Mouse (Mus musculus) kidney, postnatal 0 days (tissue): ENCODE measurements at regions not wholly inside any gene's neighbourhood (a gene's known extent, or its start where the extent isn't known, plus 50 kb on each side); places are given as distances from the start of the nearest gene placed in this dataset.

Experiments used
- ATAC-seq: fragments of 200-750 bp; cut with Nextera tagmentation; replicated peaks from 2 replicates; pipeline ENCODE4 v1.8.0; 2017; ENCODE audit warnings: low read depth, moderate number of reproducible peaks, moderate TSS enrichment, moderate library complexity; ENCODE audit not compliant: low FRiP score
- DNase-seq: peaks from one replicate; pipeline ENCODE4 v3.0.0-alpha.2; 2016; ENCODE audit warnings: low spot score
- H3K27ac ChIP-seq: fragments of 300-500 bp; sonication (generic); 2 replicates; pipeline ENCODE4 v1.5.1; 2014; ENCODE audit warnings: mild to moderate bottlenecking
- H3K27me3 ChIP-seq: fragments of 300-500 bp; sonication (generic); 2 replicates; pipeline ENCODE4 v1.6.1; 2014; ENCODE audit warnings: low read length, mixed read lengths; ENCODE audit not compliant: insufficient read depth
- H3K36me3 ChIP-seq: fragments of 300-500 bp; sonication (generic); 2 replicates; pipeline ENCODE4 v1.6.1; 2014; ENCODE audit warnings: low read length, mixed read lengths; ENCODE audit not compliant: insufficient read depth
- H3K4me1 ChIP-seq: fragments of 300-500 bp; sonication (generic); replicated peaks from 2 replicates; pipeline ENCODE4 v1.6.1; 2014; ENCODE audit warnings: antibody characterized with exemption, low read length, mixed read lengths; ENCODE audit not compliant: insufficient read depth
- H3K4me2 ChIP-seq: fragments of 300-500 bp; sonication (generic); 2 replicates; pipeline ENCODE4 v1.6.1; 2014; ENCODE audit warnings: mild to moderate bottlenecking, low read length, moderate library complexity, mixed read lengths
- H3K4me3 ChIP-seq: fragments of 300-500 bp; sonication (generic); replicated peaks from 2 replicates; pipeline ENCODE4 v1.5.1; 2014; ENCODE audit warnings: low read depth, low read length
- H3K9ac ChIP-seq: fragments of 300-500 bp; sonication (generic); 2 replicates; pipeline ENCODE4 v1.6.1; 2014; ENCODE audit warnings: low read depth, low read length
- H3K9me3 ChIP-seq: fragments of 300-500 bp; sonication (generic); replicated peaks from 2 replicates; pipeline ENCODE4 v1.6.1; 2016; ENCODE audit warnings: low read length, inconsistent platforms, mixed read lengths
- CTCF ChIP-seq: IDR thresholded peaks from 2 replicates; pipeline ENCODE4 v1.5.1; 2016; ENCODE audit warnings: antibody characterized with exemption, low read depth, mild to moderate bottlenecking, moderate library complexity
- WGBS: fragments of 180-500 bp; shearing (Covaris S2); extraction: QIAGEN DNeasy Blood & Tissue Kit; methylation state at CpG from one replicate; pipeline ENCODE4 v1.1.7; 2014; 5-methylcytosine and 5-hydroxymethylcytosine counted together

DNA sequence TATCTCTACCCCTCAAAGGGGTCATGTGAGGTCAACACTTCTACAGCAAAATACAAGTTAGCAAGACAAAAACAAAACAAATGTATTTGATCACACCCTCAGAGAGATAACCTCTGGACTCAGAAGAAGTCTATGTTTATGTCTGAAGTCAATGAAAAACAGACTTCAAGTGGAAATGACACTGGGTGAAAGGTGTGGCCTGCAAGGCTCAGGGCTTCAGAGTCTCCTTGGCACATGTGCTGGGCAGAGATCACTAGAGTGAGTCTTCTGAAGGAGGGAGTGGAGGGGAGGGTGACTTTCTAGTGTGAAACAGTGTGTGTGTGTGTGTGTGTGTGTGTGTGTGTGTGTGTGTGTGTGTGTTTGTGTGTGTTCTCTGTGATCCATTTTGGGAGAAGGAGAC lies 68.2 kb downstream of the Il12a start:
- ATAC-seq (0 out of 2 replicates have a peak, but pooled peaks have one; percentile 50), DNase-seq (no peak)
- Histone ChIP-seq H3K9me3 (no peaks in the 10 kb centered on the region), H3K36me3 (no peaks in the 10 kb centered on the region), H3K4me3 (no peak overlapping the region), H3K4me1 (peaks cover 16% of the 10 kb centered on the region), H3K27ac (no peak overlapping the region), H3K9ac (no peak overlapping the region), H3K27me3 (no peaks in the 10 kb centered on the region), H3K4me2 (no peak overlapping the region)
- TF ChIP-seq CTCF: no peak

- Histone ChIP-seq H3K4me3 (no peak overlapping the region), H3K27me3 (no peaks in the 10 kb centered on the region), H3K4me2 (no peak overlapping the region), H3K9me3 (no peaks in the 10 kb centered on the region), H3K36me3 (no peaks in the 10 kb centered on the region), H3K27ac (no peak overlapping the region), H3K9ac (no peak overlapping the region), H3K4me1 (peaks cover 16% of the 10 kb centered on the region)
- peak; percentile 81 for DNase-seq
- no peak for TF ChIP-seq CTCF
- WGBS: 24% methylated on average over 8 of the region's 8 CpGs
- ATAC-seq: no peak
Observed at GRCm38 (mm10) chr3:68759375-68759774, 68.9 kb downstream of the Il12a start.

DNA sequence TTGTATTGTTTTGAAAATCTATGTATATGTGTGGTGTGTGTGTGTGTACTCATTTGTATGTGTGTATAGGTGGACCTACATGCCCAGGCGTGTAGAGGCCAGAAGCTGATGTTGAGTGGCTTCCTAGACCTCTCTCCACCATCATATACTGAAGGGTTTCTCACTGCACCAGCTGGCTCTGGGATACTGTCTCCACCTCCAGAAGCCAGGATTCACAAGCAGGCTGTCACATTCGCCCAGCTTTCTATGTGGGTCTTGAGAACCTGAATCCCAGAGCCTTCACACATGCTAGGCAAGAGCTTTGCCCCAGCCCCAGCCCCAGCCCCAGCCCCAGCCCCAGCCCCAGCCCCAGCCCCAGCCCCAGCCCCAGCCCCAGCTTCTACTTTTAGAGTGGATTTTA lies 70.4 kb downstream of the Il12a start:
- Histone ChIP-seq H3K27me3 (no peaks in the 10 kb centered on the region), H3K4me1 (peaks cover 21% of the 10 kb centered on the region), H3K36me3 (no peaks in the 10 kb centered on the region), H3K27ac (peak overlapping the region; percentile 54; the same call in 1 of the 2 replicates), H3K4me2 (no peak overlapping the region), H3K9me3 (no peaks in the 10 kb centered on the region), H3K9ac (no peak overlapping the region), H3K4me3 (no peak overlapping the region)
- no peak for TF ChIP-seq CTCF
- WGBS: 63% methylated on average over 2 of the region's 2 CpGs
- ATAC-seq: no peak
- DNase-seq: no peak

- Histone ChIP-seq H3K27me3 (no peaks in the 10 kb centered on the region), H3K4me2 (peak overlapping the region; percentile 25), H3K4me3 (no peak overlapping the region), H3K36me3 (no peaks in the 10 kb centered on the region), H3K9ac (no peak overlapping the region), H3K9me3 (no peaks in the 10 kb centered on the region), H3K27ac (peak overlapping the region; percentile 54), H3K4me1 (peaks cover 21% of the 10 kb centered on the region)
- ATAC-seq (no peak), DNase-seq (no peak)
- no peak for TF ChIP-seq CTCF
- 20% methylated on average over 7 of the region's 7 CpGs for WGBS
Observed at GRCm38 (mm10) chr3:68761242-68761625, 70.8 kb downstream of the Il12a start.

DNA sequence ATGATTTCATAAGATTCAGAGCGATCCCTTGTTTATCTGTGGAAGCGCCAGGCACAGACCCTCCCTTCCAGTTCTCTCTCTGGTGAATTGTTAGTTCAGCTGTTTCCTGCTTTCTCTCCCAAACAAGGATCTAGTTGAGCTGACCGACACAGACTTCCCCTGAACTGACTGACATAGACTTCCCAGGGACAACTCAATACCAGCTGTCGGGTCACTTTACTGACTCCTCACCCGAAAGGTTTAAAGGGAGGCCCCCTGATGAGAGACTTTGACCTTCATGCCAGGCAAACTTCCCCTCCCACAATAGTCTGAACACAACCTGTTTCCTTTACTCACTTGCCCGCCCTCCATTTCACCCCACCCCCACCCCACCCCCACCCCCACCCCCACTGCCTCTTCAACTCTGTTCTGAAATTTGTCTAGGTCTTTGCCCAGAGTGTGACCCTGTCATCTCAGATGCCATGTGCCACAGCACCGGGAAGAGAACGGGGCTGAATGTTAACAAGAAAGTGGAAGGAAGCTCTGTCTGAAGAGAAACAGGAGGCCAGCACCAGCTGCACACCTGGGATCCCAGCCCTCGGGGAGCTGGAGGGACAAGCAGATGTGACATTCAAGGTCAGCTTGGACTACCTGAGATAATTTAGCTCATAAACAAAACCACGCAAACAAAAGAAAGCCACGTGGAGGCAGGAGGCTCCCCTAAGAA lies 71.3 kb downstream of the Il12a start:
- ATAC-seq (peak; percentile 83), DNase-seq (peak; percentile 89)
- Histone ChIP-seq H3K4me2 (peak overlapping the region; percentile 25), H3K9me3 (no peaks in the 10 kb centered on the region), H3K27ac (peak overlapping the region; percentile 54; the same call in 1 of the 2 replicates), H3K4me1 (peaks cover 21% of the 10 kb centered on the region), H3K9ac (no peak overlapping the region), H3K4me3 (no peak overlapping the region), H3K27me3 (no peaks in the 10 kb centered on the region), H3K36me3 (no peaks in the 10 kb centered on the region)
- no peak for TF ChIP-seq CTCF
- 10% methylated on average over 11 of the region's 11 CpGs for WGBS

GRCm38 (mm10) chr3:68762988-68763387 lies 72.5 kb downstream of the Il12a start:
- Histone ChIP-seq H3K27me3 (no peaks in the 10 kb centered on the region), H3K9me3 (no peaks in the 10 kb centered on the region), H3K36me3 (no peaks in the 10 kb centered on the region), H3K27ac (no peak overlapping the region), H3K4me3 (no peak overlapping the region), H3K4me2 (no peak overlapping the region), H3K9ac (no peak overlapping the region), H3K4me1 (peaks cover 21% of the 10 kb centered on the region)
- TF ChIP-seq CTCF: no peak
- 89% methylated on average over 8 of the region's 8 CpGs for WGBS
- DNase-seq (no peak), ATAC-seq (no peak)

DNA sequence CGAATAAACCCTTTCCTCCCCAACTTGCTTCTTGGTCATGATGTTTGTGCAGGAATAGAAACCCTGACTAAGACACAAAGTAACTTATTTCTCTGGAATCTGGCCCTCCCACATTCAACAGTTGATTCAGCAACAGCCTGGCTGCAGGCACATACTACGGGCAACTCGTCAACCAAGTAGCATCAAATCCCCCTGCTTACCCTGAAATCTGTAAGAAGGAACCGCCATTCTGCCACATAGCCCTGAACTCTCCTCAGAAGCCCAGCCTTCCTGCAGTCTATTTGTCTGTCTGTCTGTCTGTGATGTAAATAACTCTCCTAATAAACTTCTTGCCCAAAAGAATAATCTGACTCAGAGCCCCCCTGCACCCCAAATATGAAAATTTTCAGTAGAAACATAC lies 73.9 kb downstream of the Il12a start:
- Histone ChIP-seq H3K9me3 (no peaks in the 10 kb centered on the region), H3K9ac (no peak overlapping the region), H3K36me3 (no peaks in the 10 kb centered on the region), H3K4me3 (no peak overlapping the region), H3K27ac (no peak overlapping the region), H3K27me3 (no peaks in the 10 kb centered on the region), H3K4me2 (no peak overlapping the region), H3K4me1 (peaks cover 18% of the 10 kb centered on the region)
- ATAC-seq (no peak), DNase-seq (no peak)
- 76% methylated on average over 3 of the region's 4 CpGs for whole genome bisulfite sequencing
- TF ChIP-seq CTCF: no peak
